Mouse (Mus musculus) lung, adult 2 months (tissue): ENCODE results near the gene Hist1h1e. TPM values are rescaled to one million over a fixed set of nuclear protein-coding genes. Genes with fewer than 3 reads are reported as not detected.
"Not testable (repeated sequence)": the region's sequence is repeated elsewhere in the genome, so short reads cannot be mapped to it uniquely, and the experiment has no call there.

Source experiments
- DNase-seq: peaks from one replicate; pipeline ENCODE4 v3.0.0; 2022
- H3K4me1 ChIP-seq: fragments of 200-500 bp; 2 replicates; pipeline ENCODE4 v1.6.1; 2011; ENCODE audit warnings: low read length; ENCODE audit not compliant: control insufficient read depth, insufficient read depth
- H3K4me3 ChIP-seq: fragments of 200-500 bp; replicated peaks from 2 replicates; pipeline ENCODE3; 2011; ENCODE audit warnings: low read depth, mild to moderate bottlenecking, control low read depth, low read length; ENCODE audit errors: extremely low read depth
- CTCF ChIP-seq: fragments of 200-500 bp; IDR thresholded peaks from 2 replicates; pipeline ENCODE4 v1.5.1; 2011; ENCODE audit warnings: mild to moderate bottlenecking, low read length, control low read depth; ENCODE audit not compliant: insufficient read depth
- POLR2A ChIP-seq: fragments of 200-500 bp; IDR thresholded peaks from 2 replicates; pipeline ENCODE4 v1.6.1; 2011; ENCODE audit warnings: low read depth, mild to moderate bottlenecking, control low read depth, low read length, borderline replicate concordance; ENCODE audit errors: extremely low read depth
- WGBS: fragments of 180-500 bp; shearing (Covaris S2); methylation state at CpG from one replicate; pipeline ENCODE4 v1.1.7; 2018; 5-methylcytosine and 5-hydroxymethylcytosine counted together
- polyA plus RNA-seq: library from polyadenylated mRNA; depleted of rRNA; stranded (reverse); fragments of >200 nt; gene quantifications from 2 replicates; pipeline ENCODE4 v1.2.3, GENCODE M21; 2012

Hist1h1e gene
- polyA plus RNA-seq, 1 experiment = 2.0 TPM

GRCm38 (mm10) chr13:23582219-23583056 is 39.9 kb downstream of the Hist1h1e start:
- TF ChIP-seq CTCF = no peak
- TF ChIP-seq POLR2A = no peak
- peak overlapping the region; percentile 73 for H3K4me3 ChIP-seq
- peaks cover 2% of the 10 kb centered on the region; the same call in 1 of the 2 replicates for H3K4me1 ChIP-seq
- 21% methylated on average over 6 of the region's 6 CpGs for WGBS
- DNase-seq = no peak

DNA sequence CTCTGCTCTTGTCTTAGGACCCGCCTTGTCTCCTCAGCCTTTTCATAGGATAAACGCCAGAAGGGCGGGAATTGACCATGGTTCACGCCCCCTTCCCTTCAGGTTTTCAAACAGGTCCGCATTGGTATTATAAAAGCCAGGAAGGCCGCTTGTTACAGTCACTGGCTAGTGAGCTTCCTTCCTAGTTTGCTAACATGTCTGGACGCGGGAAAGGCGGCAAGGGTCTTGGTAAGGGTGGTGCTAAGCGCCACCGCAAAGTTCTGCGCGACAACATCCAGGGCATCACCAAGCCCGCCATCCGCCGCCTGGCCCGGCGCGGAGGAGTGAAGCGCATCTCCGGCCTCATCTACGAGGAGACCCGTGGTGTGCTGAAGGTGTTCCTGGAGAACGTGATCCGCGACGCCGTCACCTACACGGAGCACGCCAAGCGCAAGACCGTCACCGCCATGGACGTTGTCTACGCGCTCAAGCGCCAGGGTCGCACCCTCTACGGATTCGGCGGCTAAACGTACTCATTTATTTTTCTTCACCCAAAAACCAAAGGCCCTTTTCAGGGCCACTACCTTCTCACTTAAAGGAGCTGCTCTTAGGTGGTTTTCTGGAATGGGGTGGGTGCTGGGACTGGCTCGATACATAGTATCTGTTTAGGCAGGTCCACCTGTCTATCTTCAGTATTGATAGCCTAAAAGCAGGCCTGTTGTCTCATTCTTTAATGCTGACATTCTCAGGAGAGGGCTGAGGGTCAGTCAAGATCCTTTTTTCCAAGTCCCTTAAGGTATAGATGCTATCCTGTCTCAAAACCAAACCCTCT is 40.7 kb downstream of the Hist1h1e start, which contains the start of gene Hist1h4d:
TSS of gene Hist1h4d (plus strand) at position 191 of the 811 bp plus-strand sequence.
- Histone ChIP-seq H3K4me1 (peaks cover 2% of the 10 kb centered on the region; the same call in 1 of the 2 replicates), H3K4me3 (peak within 1 kb of the TSS; percentile 73)
- WGBS = under 1% methylated on average over 43 of the region's 43 CpGs
- TF ChIP-seq POLR2A = peak; percentile 100
- TF ChIP-seq CTCF = no peak
- DNase-seq = peak; percentile 96

GRCm38 (mm10) chr13:23577835-23578234 is 44.5 kb downstream of the Hist1h1e start:
- Histone ChIP-seq H3K4me1 (no peaks in the 10 kb centered on the region), H3K4me3 (no peak overlapping the region)
- DNase-seq = no peak
- 89% methylated on average over 1 of the region's 1 CpGs for WGBS
- no peak for TF ChIP-seq CTCF
- TF ChIP-seq POLR2A = no peak

DNA sequence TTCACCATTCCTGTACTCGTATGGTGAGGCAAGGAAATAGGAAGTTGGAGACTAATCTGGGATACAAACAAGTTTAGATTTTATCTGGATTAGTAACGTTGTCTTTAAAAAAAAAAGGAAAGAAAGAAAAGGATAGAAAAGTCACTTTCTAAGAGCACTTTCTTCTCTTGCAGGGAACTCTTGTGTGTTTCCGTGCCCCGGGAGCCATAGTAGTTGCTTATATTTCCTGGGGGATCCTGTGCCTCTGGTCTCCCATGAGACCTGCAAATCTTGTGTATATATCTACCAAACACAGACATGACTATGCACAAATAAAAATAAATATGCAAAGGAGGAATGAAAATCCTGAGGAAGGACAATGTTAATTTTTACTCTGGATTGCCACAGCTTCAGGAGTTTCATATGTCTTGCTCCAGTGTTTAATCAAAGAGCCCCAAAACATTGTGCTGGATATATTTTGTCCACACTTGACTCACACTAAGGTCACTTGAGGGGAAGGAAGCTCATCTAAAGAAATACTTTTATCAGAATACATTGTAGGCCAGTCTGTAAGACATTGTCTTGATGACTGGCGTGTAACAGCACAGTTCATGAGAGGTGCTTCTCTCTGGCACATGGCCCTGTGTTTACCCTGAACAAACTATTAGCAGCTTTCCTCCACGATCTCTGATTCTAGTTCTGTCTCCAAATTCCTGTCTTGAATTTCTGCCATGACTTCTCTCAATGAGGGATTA is 45.3 kb downstream of the Hist1h1e start:
- Histone ChIP-seq H3K4me1 (no peaks in the 10 kb centered on the region), H3K4me3 (no peak overlapping the region)
- 52% methylated on average over 6 of the region's 6 CpGs for WGBS
- DNase-seq = no peak
- TF ChIP-seq POLR2A (no peak), CTCF (no peak)

- Histone ChIP-seq H3K4me3 (no peak overlapping the region), H3K4me1 (no peaks in the 10 kb centered on the region)
- TF ChIP-seq CTCF (no peak), POLR2A (no peak)
- WGBS = 43% methylated on average over 7 of the region's 7 CpGs
- no peak for DNase-seq
These were observed 45.9 kb downstream of the Hist1h1e start for GRCm38 (mm10) chr13:23576351-23576881.

DNA sequence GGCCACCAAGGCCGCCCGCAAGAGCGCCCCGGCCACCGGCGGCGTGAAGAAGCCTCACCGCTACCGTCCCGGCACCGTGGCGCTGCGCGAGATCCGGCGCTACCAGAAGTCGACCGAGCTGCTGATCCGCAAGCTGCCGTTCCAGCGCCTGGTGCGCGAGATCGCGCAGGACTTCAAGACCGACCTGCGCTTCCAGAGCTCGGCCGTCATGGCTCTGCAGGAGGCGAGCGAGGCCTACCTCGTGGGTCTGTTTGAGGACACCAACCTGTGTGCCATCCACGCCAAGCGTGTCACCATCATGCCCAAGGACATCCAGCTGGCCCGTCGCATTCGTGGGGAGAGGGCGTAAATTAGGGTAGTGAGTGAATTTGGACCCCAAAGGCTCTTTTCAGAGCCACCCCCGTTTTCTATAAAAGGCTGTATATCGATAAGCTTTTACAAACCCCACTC is 46.5 kb downstream of the Hist1h1e start:
- H3K4me1 ChIP-seq = not testable (repeated sequence)
- H3K4me3 ChIP-seq = peak overlapping the region; percentile 54
- DNase-seq = peak; percentile 32
- WGBS = 2% methylated on average over 17 of the region's 40 CpGs

- WGBS = 2% methylated on average over 18 of the region's 18 CpGs
- H3K4me3 ChIP-seq = peak within 1 kb of the TSS; percentile 54
- peak; percentile 36 for DNase-seq
- no peaks in the 10 kb centered on the region for H3K4me1 ChIP-seq
- no peak for TF ChIP-seq CTCF
- 0 out of 2 replicates have a peak, but pooled peaks have one; percentile 17 for TF ChIP-seq POLR2A
These were observed 47.0 kb downstream of the Hist1h1e start, which contains the start of gene Hist1h3d for GRCm38 (mm10) chr13:23575271-23575851. TSS of gene Hist1h3d (plus strand) at chr13:23575763.

DNA sequence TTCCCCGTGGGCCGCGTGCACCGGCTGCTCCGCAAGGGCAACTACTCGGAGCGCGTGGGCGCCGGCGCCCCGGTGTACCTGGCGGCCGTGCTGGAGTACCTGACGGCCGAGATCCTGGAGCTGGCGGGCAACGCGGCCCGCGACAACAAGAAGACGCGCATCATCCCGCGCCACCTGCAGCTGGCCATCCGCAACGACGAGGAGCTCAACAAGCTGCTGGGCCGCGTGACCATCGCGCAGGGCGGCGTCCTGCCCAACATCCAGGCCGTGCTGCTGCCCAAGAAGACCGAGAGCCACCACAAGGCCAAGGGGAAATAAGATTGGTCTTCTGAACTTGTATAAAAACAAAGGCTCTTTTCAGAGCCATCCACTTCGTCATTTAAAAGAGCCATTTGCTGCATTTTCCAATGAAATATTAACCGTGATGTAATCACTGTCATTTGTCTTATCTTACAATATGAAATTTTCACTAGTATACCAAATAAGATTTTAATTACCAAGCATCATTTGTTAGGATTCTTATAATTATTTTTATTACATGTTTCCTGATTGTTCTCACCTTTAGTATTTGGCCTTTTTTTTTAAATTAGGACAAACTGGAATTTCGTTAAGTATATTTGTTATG is 47.7 kb downstream of the Hist1h1e start:
- not testable (repeated sequence) for DNase-seq, H3K4me3 ChIP-seq, H3K4me1 ChIP-seq
- 4% methylated on average over 13 of the region's 39 CpGs for whole genome bisulfite sequencing
